8 mouse cellular contexts compared by ENCODE assay signal in the genomic region with DNA sequence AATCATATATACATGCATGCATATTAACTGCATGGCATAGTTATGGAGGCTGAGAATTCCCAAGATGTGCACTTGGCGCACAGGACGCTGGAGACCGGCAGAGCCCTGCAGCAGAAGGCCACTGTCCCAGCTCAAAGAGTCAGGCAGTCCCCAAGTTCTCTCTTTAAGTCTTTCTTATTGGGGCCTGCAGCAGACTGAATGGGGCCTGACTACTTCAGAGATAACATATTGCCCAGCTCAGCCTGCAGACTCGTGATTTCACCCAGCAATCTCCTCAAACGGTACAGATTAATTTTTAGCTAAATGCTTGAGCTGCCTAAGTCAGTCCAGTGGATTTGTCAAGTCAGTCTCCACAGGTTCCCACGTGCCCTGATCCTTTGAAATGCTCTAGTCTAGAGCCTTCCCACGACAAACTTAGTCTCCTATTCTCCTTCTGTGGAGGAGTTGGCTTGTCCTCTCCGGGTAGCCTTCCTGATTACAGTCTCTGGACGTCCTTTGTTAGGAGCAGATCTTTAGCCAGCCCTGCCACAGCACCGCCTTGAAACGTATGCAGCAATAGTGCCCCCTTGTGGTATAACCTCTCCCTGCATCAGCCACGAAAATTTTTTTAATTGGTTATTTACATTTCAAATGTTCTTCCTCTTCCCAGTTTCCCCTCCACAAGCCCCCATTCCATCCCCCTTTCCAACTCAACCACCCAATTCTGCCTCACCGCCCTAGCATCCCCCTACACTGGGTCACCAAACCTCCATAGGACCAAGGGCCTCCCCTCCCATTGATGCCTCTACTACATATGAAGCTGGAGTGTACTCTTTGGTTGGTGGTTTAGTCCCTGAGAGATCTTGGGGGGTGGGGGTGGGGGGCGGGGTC. TPM values are rescaled to one million over a fixed set of nuclear protein-coding genes. Genes with fewer than 3 reads are reported as not detected.
DNase-seq lines count a peak whose midpoint lies in the region; ATAC-seq and TF ChIP-seq lines count a peak whose summit lies in the region.

No protein-coding gene starts in this region.

- no peaks in the 10 kb centered on the region for H3K4me1 ChIP-seq in ES-E14 (ENCODE audit: control insufficient read depth in 2 of 2, insufficient read depth in 2 of 2, low read length in 2 of 2, poor library complexity in 1 of 2)
- H3K4me1 ChIP-seq in forebrain, embryonic 13.5 days: no peaks in the 10 kb centered on the region
- H3K4me1 ChIP-seq in liver, embryonic 16.5 days (ENCODE audit: control insufficient read depth, low read depth, low read length): peaks cover 3% of the 10 kb centered on the region; the same call in 1 of the 2 replicates
- peaks cover 5% of the 10 kb centered on the region; the same call in 1 of the 2 replicates for H3K4me1 ChIP-seq in neural tube, embryonic 15.5 days

- peak; percentile 60 for DNase-seq in ES-E14 (ENCODE audit: low read depth, low spot score)
- DNase-seq in c-Kit-positive CD71-positive TER-119-positive erythroid progenitor cells, embryonic 14.5 days (ENCODE audit: low spot score): peak; percentile 62
- DNase-seq in heart, postnatal 25 days (ENCODE audit: low spot score): peak; percentile 59
- DNase-seq in large intestine, adult 2 months (ENCODE audit: low read depth, low spot score): peak; percentile 61
- peak; percentile 72 for DNase-seq in testis, postnatal 14 days (ENCODE audit: low spot score)

- H3K9ac ChIP-seq in ES-E14 (ENCODE audit: insufficient read depth, low read depth, low read length, poor library complexity, severe bottlenecking): no peak overlapping the region
- H3K9ac ChIP-seq in forebrain, embryonic 13.5 days: no peak overlapping the region
- no peak overlapping the region for H3K9ac ChIP-seq in liver, embryonic 16.5 days (ENCODE audit: low read depth, low read length)
- H3K9ac ChIP-seq in neural tube, embryonic 15.5 days (replicated peaks): no peak overlapping the region

- intact Hi-C loops in heart, postnatal 25 days (cut with DNase I): loop anchor here (1.0 to 2.0 kb wide), 5 partner anchors 50 to 394 kb away; no protein-coding TSS in a partner anchor

- H3K9me3 ChIP-seq in ES-E14 (ENCODE audit: control insufficient read depth, insufficient read depth, low read depth, low read length): no peaks in the 10 kb centered on the region
- no peaks in the 10 kb centered on the region for H3K9me3 ChIP-seq in forebrain, embryonic 13.5 days (replicated peaks)
- H3K9me3 ChIP-seq in liver, embryonic 16.5 days (replicated peaks; ENCODE audit: control insufficient read depth, low read length): no peaks in the 10 kb centered on the region
- no peaks in the 10 kb centered on the region for H3K9me3 ChIP-seq in neural tube, embryonic 15.5 days (replicated peaks)

- no peak overlapping the region for H3K27ac ChIP-seq in ES-E14 (ENCODE audit: insufficient read depth, low read depth, low read length, poor library complexity, severe bottlenecking)
- H3K27ac ChIP-seq in forebrain, embryonic 13.5 days: no peak overlapping the region
- no peak overlapping the region for H3K27ac ChIP-seq in liver, embryonic 16.5 days (ENCODE audit: low read length)
- H3K27ac ChIP-seq in neural tube, embryonic 15.5 days (replicated peaks): 0 out of 2 replicates have a peak overlapping the region, but pooled peaks have one; percentile 28

- no peaks in the 10 kb centered on the region for H3K27me3 ChIP-seq in forebrain, embryonic 13.5 days
- no peaks in the 10 kb centered on the region for H3K27me3 ChIP-seq in liver, embryonic 16.5 days (ENCODE audit: control insufficient read depth, insufficient read depth, low read depth, low read length)
- H3K27me3 ChIP-seq in neural tube, embryonic 15.5 days (replicated peaks): no peaks in the 10 kb centered on the region

- H3K4me2 ChIP-seq in forebrain, embryonic 13.5 days: no peak overlapping the region
- H3K4me2 ChIP-seq in liver, embryonic 16.5 days (ENCODE audit: low read depth, low read length): no peak overlapping the region
- no peak overlapping the region for H3K4me2 ChIP-seq in neural tube, embryonic 15.5 days

- H3K36me3 ChIP-seq in ES-E14 (ENCODE audit: control insufficient read depth, insufficient read depth, low read length, poor library complexity, severe bottlenecking): no peaks in the 10 kb centered on the region
- H3K36me3 ChIP-seq in forebrain, embryonic 13.5 days (ENCODE audit: poor library complexity, severe bottlenecking): no peaks in the 10 kb centered on the region
- no peaks in the 10 kb centered on the region for H3K36me3 ChIP-seq in liver, embryonic 16.5 days (ENCODE audit: control insufficient read depth, insufficient read depth)
- no peaks in the 10 kb centered on the region for H3K36me3 ChIP-seq in neural tube, embryonic 15.5 days

- WGBS in forebrain, embryonic 13.5 days: 26% methylated on average over 14 of the region's 14 CpGs
- WGBS in large intestine, adult 2 months: 18% methylated on average over 14 of the region's 14 CpGs
- 20% methylated on average over 14 of the region's 14 CpGs for WGBS in liver, embryonic 16.5 days (ENCODE audit: insufficient replicate concordance)
- 23% methylated on average over 14 of the region's 14 CpGs for WGBS in neural tube, embryonic 15.5 days

- ATAC-seq in forebrain, embryonic 13.5 days: peak; percentile 90
- peak; percentile 58 for ATAC-seq in liver, embryonic 16.5 days (ENCODE audit: low read depth)
- peak; percentile 83; the same call in 1 of the 2 replicates for ATAC-seq in neural tube, embryonic 15.5 days (ENCODE audit: low FRiP score)

- in situ Hi-C loops in ES-E14 (cut with MboI; ENCODE audit: low sequenced_read_pairs in 2 of 2, unreplicated experiment in 2 of 2): loop anchor here in 1 of 2 experiments (10.0 kb wide), 1 partner anchor 396 kb away; no protein-coding TSS in a partner anchor

- H3K4me3 ChIP-seq in ES-E14 (ENCODE audit: insufficient read depth in 1 of 2, low read depth in 1 of 2, low read length in 2 of 2, poor library complexity in 1 of 2, severe bottlenecking in 1 of 2): no peak overlapping the region
- H3K4me3 ChIP-seq in forebrain, embryonic 13.5 days: no peak overlapping the region
- no peak overlapping the region for H3K4me3 ChIP-seq in liver, embryonic 16.5 days (ENCODE audit: low read depth, low read length)
- no peak overlapping the region for H3K4me3 ChIP-seq in neural tube, embryonic 15.5 days (replicated peaks)

TF ChIP-seq in ES-E14, 5 proteins besides CTCF, POLR2A, EP300 and RAD21:
- TF ChIP-seq ZC3H11A (IDR thresholded peaks at IDR 0.05; ENCODE audit: borderline replicate concordance, low read depth, low read length): peak; percentile 84
- TF ChIP-seq CHD2 (IDR thresholded peaks at IDR 0.05; ENCODE audit: low read depth, low read length): no peak

RNA-seq across cellular contexts. Expression of gene Igf2r, which starts 40.9 kb away (rescaled TPM):
- total RNA-seq in ES-E14 (2012; rRNA removed): 91.9 and 168 TPM in 2 replicates
- polyA plus RNA-seq in forebrain, embryonic 13.5 days (2015; fragmentation: Nextera tagmentation; extraction: Ambion mirVana): 10.5 and 11.7 TPM in 2 replicates
- total RNA-seq in heart, postnatal 25 days (2021): 100 to 1,000 TPM in 1 of 2 experiments, 10 to 100 TPM in 1; 99.0 to 108 TPM
- 10.3 and 17.9 TPM in 2 replicates for polyA plus RNA-seq in large intestine, adult 2 months (2012; rRNA removed)
- polyA plus RNA-seq in liver, embryonic 16.5 days (2015; fragmentation: Nextera tagmentation; extraction: Ambion mirVana): 15.3 and 17.7 TPM in 2 replicates
- polyA plus RNA-seq in neural tube, embryonic 15.5 days (2015; fragmentation: Nextera tagmentation; extraction: Ambion mirVana): 10.1 and 12.6 TPM in 2 replicates

RNA-seq across cellular contexts. Expression of gene Mas1, which starts 57.6 kb away (rescaled TPM):
- total RNA-seq in ES-E14 (2012; rRNA removed): not detected in 2 replicates
- polyA plus RNA-seq in forebrain, embryonic 13.5 days (2015; fragmentation: Nextera tagmentation; extraction: Ambion mirVana): not detected in 2 replicates
- total RNA-seq in heart, postnatal 25 days (2021): 1 to 10 TPM in 1 of 2 experiments, under 1 TPM in 1; 0.42 to 1.8 TPM
- not detected in 2 replicates for polyA plus RNA-seq in large intestine, adult 2 months (2012; rRNA removed)
- polyA plus RNA-seq in liver, embryonic 16.5 days (2015; fragmentation: Nextera tagmentation; extraction: Ambion mirVana): 0.19 and 0.22 TPM in 2 replicates
- polyA plus RNA-seq in neural tube, embryonic 15.5 days (2015; fragmentation: Nextera tagmentation; extraction: Ambion mirVana): 0.44 and 0.52 TPM in 2 replicates
